Mouse (Mus musculus): Measurements from ENCODE around the gene Cxcr1.

Cxcr1 gene

DNA sequence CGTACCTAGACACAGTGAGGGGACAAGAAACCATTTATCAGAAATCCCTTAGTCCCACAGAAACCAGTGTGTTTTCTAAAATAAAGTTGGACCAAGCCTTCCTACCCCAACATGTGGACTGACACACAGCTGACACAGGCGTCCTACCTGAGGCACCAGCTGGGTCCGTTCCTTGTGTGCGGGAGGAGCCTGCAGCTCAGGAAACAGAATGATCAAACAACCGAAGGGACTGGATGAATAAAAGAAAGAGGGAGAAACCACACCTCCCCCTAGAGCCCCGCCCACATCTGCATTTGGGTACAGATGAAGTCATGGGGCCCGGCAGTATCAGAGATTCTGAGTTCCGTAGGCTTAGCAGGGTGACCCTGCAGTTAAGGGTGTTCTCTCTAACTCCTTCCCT lies at the start of gene Cxcr1:
TSS of gene Cxcr1 (minus strand) at position 187 of the 400 bp plus-strand sequence.
- no peak for DNase-seq (ENCODE audit: low read depth, low spot score)

- no peak for DNase-seq (ENCODE audit: low read depth, low spot score)
These were observed 46.4 kb upstream of the Cxcr1 start for GRCm38 (mm10) chr1:74240832-74241231.

DNA sequence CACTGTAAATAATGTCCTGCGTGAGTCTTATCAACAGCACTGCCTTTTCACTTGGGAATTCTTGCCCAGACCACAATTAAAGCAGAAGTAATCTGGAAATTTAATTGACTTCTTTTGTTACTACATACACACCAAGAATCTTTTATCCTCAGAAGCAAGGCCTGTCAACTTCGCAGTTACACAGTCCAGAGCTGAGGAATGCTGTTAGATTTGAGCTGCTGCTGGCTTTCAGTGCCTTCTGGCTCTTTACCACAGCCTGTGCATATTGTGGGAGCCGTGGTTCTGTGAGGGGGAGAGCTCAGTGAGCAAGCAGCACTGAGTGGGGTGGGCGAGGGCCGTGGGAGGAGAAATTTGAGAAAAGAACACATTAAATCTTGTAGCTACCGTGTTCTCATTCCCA lies 45.9 kb upstream of the Cxcr1 start:
- DNase-seq (ENCODE audit: low read depth, low spot score): no peak

GRCm38 (mm10) chr1:74239618-74240017 lies 45.2 kb upstream of the Cxcr1 start:
- DNase-seq (ENCODE audit: low read depth, low spot score): no peak

GRCm38 (mm10) chr1:74239162-74239561 lies 44.7 kb upstream of the Cxcr1 start:
- DNase-seq (ENCODE audit: low read depth, low spot score): no peak

GRCm38 (mm10) chr1:74238136-74238535 lies 43.7 kb upstream of the Cxcr1 start:
- DNase-seq (ENCODE audit: low read depth, low spot score): no peak

DNA sequence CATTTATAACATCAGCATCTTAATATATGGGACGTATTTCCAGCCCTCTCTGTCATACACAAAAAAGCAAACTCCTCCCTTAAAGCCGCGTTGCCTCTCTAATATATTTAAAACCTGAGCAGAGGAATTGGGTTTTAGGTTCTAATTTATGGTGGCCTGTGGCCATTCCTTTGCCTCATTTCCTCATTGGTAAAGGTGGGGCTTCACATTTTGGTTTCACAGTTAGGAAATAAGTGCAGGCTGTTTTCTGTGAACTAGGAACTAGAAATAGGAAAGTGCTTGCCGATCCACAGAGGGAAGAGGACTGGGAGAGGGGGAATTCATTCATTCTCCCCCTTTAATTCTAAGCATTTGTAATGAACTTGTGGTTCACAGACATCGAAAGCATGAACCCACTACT lies 43.2 kb upstream of the Cxcr1 start:
- no peak for DNase-seq (ENCODE audit: low read depth, low spot score)

- DNase-seq (ENCODE audit: low read depth, low spot score): peak; percentile 14
These were observed 42.3 kb upstream of the Cxcr1 start for GRCm38 (mm10) chr1:74236590-74237317.

DNA sequence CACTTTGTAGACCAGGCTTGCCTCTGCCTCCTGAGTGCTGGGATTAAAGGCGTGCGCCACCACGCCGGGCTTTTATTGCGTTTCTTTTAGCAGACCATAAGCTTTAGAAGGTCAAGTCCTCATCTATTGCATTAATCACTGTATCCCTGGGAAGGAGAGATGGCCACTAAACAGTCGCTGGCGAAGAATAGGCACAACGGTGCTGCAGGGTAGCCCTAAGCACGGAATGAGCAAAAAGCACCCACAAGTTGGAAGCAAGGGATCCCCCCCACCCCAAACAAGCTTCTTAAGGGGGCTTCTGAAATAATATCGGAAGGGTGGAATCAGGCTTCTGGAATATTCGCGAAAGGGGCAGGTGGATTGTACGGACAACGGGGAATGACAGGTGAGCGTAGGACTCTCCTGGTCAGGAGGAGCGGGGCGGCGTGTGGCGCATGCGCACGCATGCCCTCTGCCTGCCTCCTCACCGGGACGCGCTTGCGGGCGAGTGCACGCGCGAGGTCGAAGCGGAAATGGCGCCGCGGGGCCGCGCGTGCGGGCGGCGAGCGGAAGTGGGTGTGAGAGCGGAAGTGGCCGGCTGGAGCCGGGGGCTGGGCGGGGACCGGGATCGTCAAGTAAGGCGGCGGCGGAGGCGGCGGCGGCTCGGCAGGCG lies 41.6 kb upstream of the Cxcr1 start, which contains the start of gene Arpc2:
TSS of gene Arpc2 (plus strand) at position 147 of the 652 bp plus-strand sequence.
- peak; percentile 98 for DNase-seq (ENCODE audit: low read depth, low spot score)

DNA sequence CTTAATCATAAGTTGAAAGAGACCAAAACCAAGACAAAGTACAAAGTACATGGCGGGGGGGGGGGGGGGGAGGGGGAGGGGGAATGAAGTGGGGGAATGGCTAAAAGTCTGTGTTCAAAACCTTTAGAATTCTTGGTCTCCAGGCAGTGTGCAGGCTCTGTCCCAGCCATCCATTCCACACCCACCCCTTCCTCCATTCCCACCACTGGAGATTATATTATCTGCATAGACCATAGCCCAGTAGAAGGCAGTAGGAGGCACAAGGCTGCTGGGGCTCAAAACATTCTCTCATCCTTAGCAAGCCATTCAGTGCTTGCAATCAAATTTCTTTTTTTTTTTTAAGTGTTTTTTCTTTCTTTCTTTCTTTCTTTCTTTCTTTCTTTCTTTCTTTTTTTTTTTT lies 36.6 kb upstream of the Cxcr1 start:
- no peak for DNase-seq (ENCODE audit: low read depth, low spot score)

- DNase-seq (ENCODE audit: low read depth, low spot score): no peak
These were observed 35.5 kb upstream of the Cxcr1 start for GRCm38 (mm10) chr1:74229942-74230341.

GRCm38 (mm10) chr1:74227317-74227716 lies 32.9 kb upstream of the Cxcr1 start:
- no peak for DNase-seq (ENCODE audit: low read depth, low spot score)

- no peak for DNase-seq (ENCODE audit: low read depth, low spot score)
These were observed 25.5 kb upstream of the Cxcr1 start for GRCm38 (mm10) chr1:74219922-74220321.

- no peak for DNase-seq (ENCODE audit: low read depth, low spot score)
These were observed 14.5 kb upstream of the Cxcr1 start for GRCm38 (mm10) chr1:74208941-74209340.

DNA sequence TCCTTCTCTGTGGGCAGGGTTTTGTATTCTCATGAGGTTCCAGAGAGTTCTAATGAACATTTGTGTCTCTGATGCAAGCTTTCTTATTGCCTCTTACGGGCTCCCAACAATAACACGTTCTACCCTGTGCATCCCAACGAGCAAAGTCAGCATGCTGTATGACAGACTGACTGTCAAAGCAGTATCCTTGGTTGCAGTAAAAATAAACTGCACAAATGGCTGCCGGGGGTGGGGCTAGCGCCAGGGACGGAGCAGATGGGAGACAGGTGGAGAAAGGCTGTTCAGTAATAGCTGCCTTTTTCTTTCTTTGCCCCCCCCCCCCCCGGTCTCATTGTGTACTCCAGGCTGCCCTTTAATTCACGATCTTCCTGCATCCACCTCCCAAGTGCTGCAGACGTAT lies 13.5 kb upstream of the Cxcr1 start:
- DNase-seq (ENCODE audit: low read depth, low spot score): peak; percentile 13

- DNase-seq (ENCODE audit: low read depth, low spot score): no peak
These were observed 12.2 kb upstream of the Cxcr1 start for GRCm38 (mm10) chr1:74206642-74207041.

GRCm38 (mm10) chr1:74205881-74206280 lies 11.4 kb upstream of the Cxcr1 start:
- peak; percentile 61 for DNase-seq (ENCODE audit: low read depth, low spot score)

DNA sequence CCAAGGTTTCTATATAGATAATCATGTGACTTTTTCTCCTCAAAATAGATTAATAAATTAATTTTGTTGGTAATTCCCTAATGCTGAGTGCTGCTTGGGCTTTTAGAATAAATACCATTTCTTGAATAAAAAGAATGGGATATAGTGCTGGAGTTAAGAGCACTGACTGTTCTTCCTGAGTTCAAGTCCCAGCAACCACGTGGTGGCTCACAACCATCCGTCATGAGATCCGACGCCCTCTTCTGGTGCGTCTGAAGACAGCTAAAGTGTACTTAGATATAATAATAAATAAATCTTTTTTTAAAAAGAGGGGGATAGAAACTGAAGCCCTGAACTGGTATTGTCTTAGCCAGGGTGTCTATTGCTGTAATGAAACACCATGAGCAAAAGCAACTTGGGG lies 9.0 kb upstream of the Cxcr1 start:
- DNase-seq (ENCODE audit: low read depth, low spot score): no peak

DNA sequence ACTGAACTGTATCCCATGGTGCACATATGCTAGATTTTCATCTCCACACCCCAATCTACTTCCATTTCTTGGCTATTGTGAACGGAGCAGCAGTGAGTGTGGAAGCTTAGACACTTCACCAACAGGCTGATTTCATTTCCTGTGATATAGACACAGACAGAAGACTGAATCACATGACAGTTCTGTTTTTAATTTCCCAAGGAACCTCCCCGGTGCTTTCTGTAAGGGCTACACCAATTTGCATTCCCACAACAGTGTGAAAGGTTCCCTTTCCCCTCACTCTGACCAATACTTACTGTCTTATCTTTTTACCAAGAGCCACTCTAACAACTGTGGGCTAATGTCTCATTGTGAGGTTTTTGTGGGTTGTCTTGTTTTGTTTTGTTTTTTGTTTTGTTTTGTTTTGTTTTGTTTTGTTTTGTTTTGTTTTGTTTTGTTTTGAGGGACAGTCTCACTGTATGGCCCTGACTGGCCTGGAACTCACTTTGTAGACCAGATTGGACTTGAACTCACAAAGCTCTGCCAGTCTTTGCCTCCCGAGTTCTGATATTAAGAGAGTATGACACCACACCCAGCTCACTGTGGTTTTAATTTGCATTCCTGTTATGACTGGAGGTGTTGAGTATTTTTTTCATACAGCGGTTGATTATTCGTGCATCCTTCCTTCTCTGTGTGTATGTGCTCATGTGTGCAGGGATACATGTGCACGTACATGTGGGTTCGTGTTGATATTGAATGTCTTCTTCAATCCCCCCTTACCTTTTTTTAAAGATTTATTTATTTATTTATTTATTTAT lies 6.8 kb upstream of the Cxcr1 start:
- DNase-seq (ENCODE audit: low read depth, low spot score): no peak

- DNase-seq (ENCODE audit: low read depth, low spot score): no peak
These were observed 4.6 kb upstream of the Cxcr1 start for GRCm38 (mm10) chr1:74199046-74199445.

DNA sequence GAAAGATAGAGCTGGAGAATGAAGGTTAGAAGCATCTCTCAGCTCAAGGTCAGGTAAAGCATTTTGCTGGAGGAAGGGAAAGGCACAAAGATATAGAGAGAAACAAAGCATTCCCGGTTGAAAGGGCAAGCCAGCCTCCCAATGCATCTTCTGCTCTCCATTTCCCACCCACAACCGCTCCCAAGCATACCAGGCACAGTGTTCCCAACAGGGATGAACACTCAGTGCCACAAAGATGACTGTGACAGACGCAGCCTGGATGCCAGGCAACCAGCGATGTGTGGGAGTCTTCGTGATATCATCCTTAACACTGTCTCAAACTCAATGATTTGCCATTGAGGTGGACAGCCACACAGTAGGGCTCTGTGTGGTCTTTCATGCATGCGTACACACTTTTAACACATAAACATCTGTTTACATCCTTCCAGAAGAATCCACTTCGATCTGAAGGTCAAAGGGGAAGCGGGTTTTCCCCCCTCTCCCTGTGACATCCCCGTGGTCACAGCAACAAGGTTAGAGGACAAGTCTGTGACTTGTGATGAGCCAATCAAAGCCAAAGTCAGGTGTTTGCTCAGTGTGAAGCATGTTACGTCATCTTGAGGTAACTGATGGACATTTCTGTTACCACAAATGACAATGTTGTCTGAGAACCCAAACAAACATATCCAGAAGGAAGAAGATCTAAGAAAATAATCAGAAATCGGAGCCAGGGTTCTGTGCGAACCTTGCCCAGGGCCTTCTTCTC lies 3.5 kb upstream of the Cxcr1 start:
- DNase-seq (ENCODE audit: low read depth, low spot score): no peak

All from mesoderm, embryonic 11.5 days (tissue).